Mouse (Mus musculus) gastrocnemius, postnatal 36 days (tissue): ENCODE results near the gene Cfap58. TPM values are rescaled to one million over a fixed set of nuclear protein-coding genes. Genes with fewer than 3 reads are reported as not detected.

ENCODE experiments used
- DNase-seq, 2 experiments: peaks; one replicate each; pipeline ENCODE4 v3.0.0; 2022
- intact Hi-C: fragments of 180-260 bp; cut with DNase I; formaldehyde crosslinking; loops from one replicate; pipeline ENCODE4 v1.15.1; 2025
- long read RNA-seq, 2 experiments: library from polyadenylated mRNA; stranded (forward); transcript quantifications; one replicate each; pipeline ENCODE4 v2.0.0; 2021
- total RNA-seq, 2 experiments: library from RNA; stranded (reverse); gene quantifications; 2 replicates each; pipeline ENCODE4 v1.2.3; 2021

Gene Cfap58
- not detected for total RNA-seq
- long read RNA-seq, experiment 1: 0 reads
- long read RNA-seq, experiment 2: 0 reads

DNA sequence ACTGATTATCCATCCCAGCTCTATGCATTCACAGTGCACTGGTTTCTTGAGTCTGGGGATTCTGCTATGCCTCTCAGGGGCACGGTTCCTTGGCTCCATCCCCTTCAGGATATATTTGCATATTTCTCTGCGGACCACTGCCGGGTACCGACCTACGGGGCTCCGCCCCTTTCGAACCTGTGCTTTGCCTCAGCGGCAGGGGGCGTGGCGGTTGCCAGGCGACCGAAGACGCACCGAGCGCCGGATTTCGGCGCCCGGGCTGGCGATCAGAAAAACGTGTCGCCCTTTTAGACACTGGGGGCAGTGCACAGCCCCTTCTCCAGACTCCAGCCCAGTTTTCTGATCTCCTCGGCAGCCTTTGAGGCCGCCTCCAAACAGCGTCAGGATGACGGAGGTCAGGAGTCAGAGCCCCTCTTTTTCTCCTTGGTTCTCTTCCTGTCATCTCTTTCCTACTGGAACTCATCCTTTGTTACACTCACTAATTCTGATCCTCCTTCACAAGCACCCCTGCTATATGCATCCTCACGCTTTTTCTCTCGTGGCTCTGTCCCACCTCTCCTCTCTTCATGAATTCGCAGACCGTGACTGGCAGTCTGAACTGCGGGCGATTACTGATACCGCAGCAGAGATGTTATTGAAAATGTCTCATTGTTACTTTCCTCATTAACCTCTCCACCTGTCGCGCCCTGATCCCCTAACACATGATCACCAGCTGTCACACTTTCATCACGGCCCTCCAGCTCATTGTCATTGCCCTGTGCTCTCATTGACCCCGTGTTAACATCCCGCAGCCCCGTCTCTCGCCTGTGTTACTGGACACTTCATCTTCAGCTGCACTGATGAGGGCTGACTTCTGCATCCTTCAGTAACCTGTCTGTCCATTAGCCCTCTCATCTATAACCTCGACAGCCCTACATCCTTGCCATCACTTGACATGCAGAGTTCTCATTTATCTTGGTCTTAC lies at the start of gene Cfap58:
Cfap58 (plus strand) TSS at position 233 of the 964 bp plus-strand sequence.
- intact Hi-C loops: loop anchor here (10.0 kb wide), 1 partner anchor 273 kb away; no protein-coding TSS in a partner anchor
- no peak for DNase-seq

DNA sequence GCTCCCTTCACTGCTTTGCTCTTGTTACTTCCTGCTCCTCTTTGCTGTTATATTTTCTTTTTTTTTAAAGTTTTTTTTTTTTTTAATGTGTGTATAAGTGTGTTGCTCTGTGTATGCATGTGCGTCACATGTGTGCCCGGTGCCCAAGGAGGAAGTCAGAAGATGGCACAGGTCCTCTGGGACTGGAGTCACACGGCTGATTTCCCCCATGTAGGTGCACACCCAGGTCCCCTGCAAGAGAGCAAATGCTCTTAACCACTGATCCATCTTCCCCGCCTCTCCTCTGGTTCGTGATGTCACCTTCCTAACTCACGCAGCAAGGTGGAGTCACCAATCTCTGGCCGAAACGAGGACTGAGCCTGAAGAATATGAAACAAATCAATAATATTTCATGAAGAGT lies 49.4 kb upstream of the Cfap58 start:
- DNase-seq: no peak
- intact Hi-C loops: no loop called here

DNA sequence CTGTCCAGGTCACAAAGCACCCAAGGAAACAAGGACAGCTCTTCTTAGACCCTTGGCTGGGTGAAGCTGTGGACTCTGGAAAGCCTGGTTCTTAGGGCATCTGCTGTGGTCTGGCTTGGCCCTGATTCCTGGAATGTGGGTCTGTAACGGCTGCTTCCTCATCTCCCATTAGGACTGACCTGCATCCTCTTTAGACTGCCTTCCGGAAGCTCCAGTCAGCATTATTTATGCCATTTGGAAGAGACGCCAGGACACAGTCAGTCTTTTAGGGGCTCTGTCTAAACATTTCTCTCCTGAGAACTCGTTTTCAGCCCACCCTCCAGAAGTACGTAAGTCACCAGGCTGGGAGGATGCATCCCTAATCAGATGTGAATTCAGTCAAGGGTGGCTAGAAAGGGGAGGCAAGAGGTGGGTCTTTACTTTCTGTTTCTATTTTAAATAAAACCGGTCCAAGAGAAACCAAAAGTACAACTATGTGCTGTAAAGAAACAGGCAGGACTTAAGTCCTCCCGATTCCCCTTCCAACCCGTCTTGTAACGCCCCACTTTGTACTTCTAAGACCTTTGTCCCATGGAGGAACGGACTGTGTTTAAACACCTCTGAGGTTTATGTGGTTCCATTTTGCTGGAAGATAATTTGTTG lies 46.9 kb upstream of the Cfap58 start:
- no peak for DNase-seq
- intact Hi-C loops: no loop called here

DNA sequence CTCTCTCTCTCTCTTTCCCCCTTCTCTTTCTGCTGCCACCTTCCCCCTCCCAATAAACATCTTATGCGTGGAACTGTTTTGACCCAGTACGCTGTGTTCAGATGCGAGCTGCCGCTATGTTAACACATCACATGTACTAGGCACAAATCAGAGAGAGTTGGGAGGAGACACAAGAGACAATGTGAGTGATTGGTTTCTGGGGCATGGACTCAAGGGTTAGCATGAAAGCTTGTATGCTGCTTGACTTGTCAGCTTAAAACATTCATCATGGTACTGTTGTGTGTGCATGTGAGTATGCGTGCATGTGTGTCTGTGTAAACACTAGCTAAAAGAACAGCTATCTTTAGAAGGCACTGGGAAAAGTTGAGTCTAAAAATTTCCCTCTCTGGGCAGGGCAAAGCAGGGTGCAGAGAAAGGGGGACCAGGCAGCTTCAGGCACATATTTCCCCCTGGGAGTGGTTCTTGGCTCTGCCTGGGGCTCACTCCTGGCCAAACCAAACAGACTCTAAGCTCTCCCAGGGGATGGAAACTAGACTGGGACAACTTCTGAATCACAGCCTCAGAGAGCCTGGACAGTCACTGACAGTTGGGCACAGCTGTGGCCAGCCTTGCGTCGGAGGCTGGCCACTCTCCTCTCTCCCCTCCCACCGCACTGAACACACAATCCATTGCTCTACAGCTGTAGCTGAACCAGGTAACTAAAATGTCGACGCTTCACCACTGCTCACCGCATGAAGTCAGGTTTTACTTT lies 45.7 kb upstream of the Cfap58 start:
- DNase-seq: no peak
- intact Hi-C loops: no loop called here

GRCm38 (mm10) chr19:47893092-47893491 lies 44.4 kb upstream of the Cfap58 start:
- intact Hi-C loops: no loop called here
- no peak for DNase-seq

GRCm38 (mm10) chr19:47898472-47899079 lies 38.9 kb upstream of the Cfap58 start:
- intact Hi-C loops: no loop called here
- no peak for DNase-seq

- intact Hi-C loops: no loop called here
- no peak for DNase-seq
Observed at GRCm38 (mm10) chr19:47900012-47900411, 37.5 kb upstream of the Cfap58 start.

- DNase-seq: no peak
- intact Hi-C loops: no loop called here
Observed at GRCm38 (mm10) chr19:47900558-47900957, 36.9 kb upstream of the Cfap58 start.

- intact Hi-C loops: no loop called here
- DNase-seq: no peak
Observed at GRCm38 (mm10) chr19:47902316-47903201, 34.9 kb upstream of the Cfap58 start.

DNA sequence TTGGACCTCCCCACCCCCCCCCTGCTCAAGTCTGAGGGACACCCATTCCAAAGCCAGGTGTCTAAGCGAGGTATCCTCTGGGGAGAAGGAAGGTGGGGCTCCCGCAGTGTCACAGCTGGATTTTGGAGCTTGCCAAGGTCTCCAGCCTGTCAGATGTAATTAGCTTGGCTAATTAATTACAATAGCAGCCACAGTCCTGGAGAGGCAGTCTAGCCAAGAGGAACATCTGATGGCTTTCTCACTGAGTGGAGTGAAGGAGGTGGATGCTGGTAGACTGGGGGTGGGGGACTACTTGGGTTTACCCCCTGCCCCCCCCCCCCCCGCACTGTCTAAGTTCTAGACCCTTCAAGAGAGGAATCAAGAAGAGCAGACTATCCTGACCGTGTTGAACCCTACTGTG lies 33.8 kb upstream of the Cfap58 start:
- DNase-seq: no peak
- intact Hi-C loops: no loop called here

DNA sequence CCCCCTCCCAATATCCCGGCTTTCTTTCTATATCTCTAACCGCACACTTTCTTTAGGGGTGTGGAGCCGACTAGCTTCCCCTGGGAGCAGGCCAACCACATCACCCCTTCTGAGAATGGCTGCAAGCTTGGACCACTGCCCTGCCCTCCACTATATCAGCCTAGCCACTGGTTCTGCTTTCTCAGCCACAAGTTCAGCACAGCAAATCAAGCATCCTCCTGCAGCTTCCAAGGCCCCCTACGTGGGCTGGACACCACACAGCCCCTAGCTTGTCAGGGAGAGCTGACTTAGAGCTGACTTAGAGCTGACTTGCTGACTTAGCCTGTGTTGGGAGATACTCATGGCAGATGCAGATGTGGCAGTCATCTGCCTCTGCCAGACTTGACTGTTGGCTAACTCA lies 32.4 kb upstream of the Cfap58 start:
- intact Hi-C loops: no loop called here
- DNase-seq: no peak

DNA sequence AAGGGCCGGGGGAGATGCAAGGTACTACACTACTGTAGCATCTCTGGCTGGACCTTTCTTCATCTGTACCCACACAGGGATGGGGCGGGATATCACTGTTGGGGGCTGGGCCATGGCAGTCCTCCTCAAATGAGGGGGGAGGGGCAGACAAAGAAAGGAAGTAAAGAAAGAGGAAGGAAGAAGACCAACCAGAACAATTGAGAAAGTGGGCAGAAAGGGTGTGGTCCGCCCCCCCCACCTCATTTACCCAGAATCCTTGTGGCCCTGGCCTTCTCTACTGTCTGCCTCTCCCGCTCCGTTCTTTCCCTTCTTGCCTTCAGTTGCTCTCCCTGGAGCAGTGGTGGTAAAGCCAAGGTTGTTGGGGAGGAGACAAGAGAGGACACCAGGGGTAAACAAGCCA lies 31.9 kb upstream of the Cfap58 start:
- intact Hi-C loops: no loop called here
- DNase-seq: no peak

DNA sequence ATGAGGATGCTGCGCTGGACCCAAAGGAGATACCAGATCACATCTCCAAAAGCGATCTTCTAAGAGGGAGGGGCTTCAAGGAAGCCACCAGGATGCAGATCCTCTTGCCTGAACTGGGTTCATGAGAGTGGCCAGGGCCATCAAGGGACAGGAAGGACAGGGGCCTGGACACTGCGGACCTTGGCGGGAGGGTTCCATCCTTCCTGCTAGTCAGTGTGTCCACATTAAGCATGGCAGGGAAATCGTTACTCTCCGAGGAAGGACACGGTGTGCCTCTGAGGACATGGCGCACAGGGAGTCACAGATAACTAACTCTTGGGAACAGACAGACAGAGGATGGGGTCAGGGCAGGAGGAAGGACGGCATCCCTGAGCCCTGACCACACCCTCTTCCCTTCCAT lies 29.9 kb upstream of the Cfap58 start:
- intact Hi-C loops: no loop called here
- DNase-seq: no peak

GRCm38 (mm10) chr19:47908961-47909371 lies 28.5 kb upstream of the Cfap58 start:
- DNase-seq: no peak
- intact Hi-C loops: no loop called here

DNA sequence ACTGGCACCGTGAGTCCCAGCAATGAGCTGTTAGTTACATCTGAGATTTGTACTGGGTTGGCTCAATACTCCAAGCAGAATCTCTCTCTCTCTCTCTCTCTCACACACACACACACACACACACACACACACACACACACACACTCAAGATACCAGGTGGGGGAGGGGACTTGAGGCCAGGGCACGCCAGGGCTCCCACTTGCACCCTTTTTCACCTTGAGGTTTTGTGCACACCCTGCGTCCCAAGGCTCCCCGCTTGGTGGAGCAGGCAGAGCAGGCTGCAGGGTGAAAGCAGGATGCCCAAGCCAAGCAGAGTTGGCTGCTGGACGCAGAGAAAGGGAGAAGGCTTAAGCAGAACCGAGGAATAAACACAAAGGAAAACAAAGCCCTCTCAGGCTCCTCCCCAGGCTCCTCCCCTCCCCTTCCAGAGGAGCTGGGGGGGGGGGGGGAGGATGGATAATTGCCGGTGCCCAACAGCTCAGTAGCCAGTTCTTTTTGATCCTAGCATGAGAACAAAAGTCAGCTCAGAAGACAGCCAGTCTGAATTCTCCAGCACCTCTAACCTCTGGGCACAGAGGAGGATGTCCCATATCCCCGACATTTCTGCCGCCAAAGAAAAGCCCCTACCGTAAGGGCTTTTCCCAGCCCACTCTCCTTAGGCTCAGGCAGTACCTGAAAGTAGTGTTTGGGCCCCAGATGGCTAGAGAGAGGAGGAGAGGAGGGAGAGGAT lies 27.9 kb upstream of the Cfap58 start:
- DNase-seq: no peak
- intact Hi-C loops: no loop called here

GRCm38 (mm10) chr19:47910117-47910618 lies 27.3 kb upstream of the Cfap58 start:
- DNase-seq: no peak
- intact Hi-C loops: no loop called here

DNA sequence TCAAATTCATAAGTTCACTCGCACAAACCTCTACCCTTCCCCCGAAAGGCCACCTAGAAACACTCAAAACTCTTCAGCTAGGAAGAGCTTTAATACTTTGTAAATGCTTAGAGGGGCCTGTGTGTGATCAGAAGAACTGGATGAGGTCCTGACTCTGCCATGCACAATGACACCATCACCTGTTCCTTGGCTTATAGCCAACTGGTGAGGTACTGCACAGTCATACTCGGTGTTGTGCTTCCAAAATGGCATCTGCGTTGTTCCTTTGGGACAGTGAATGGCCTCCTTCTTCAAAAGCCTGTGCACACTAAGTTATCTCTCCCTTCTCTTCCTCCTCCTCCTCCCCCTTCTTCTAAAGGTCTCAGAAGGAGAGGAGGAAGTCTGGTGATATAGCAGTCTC lies 26.7 kb upstream of the Cfap58 start:
- DNase-seq: no peak
- intact Hi-C loops: no loop called here

DNA sequence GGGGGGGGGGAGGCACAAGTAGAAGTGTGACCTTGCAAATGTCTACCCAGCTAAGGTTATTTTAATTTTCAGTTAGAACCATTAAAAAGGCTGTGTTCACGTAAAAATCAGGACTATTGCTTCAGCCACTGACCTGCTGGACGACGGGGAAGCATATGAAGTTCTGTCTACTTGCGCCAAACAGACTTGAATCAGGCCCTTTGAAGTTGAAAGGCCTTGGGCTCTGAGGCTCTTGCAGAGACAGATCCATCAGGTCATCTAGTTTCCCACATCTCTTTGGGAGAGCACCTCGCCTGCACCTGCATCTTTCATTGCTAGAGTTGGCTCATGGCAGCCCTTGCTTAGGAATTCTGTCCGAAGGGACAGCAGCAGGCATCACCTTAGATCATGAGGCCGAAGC lies 24.1 kb upstream of the Cfap58 start:
- intact Hi-C loops: no loop called here
- DNase-seq: no peak

- no peak for DNase-seq
Observed at GRCm38 (mm10) chr19:47914191-47914590, 23.3 kb upstream of the Cfap58 start.

More at GRCm38 (mm10) chr19:47914191-47914590, 23.3 kb upstream of the Cfap58 start:
- intact Hi-C loops: no loop called here
